Mouse (Mus musculus) E14TG2a.4 (cell line): ENCODE measurements around the gene Rimkla.
A peak's percentile ranks its signal among the peaks of the same experiment; 100 is the strongest.

ENCODE experiments used
- CTCF ChIP-seq: conservative IDR thresholded peaks from 2 replicates; pipeline ENCODE4 v1.5.1; 2014; ENCODE audit warnings: low read length
- NANOG ChIP-seq: IDR thresholded peaks from 2 replicates; pipeline ENCODE4 v1.6.1; 2014; ENCODE audit warnings: borderline replicate concordance, low read length, mixed read lengths
- POU5F1 ChIP-seq: IDR thresholded peaks from 2 replicates; pipeline ENCODE4 v1.6.1; 2014; ENCODE audit warnings: low read length, borderline replicate concordance

GRCm38 (mm10) chr4:119460296-119460695, 32.1 kb downstream of the Rimkla start:
- TF ChIP-seq CTCF (peak; percentile 58), POU5F1 (no peak), NANOG (no peak)
